Mouse (Mus musculus) hindbrain, postnatal 0 days (tissue): ENCODE measurements at regions not wholly inside any gene's neighbourhood (a gene's known extent, or its start where the extent isn't known, plus 50 kb on each side); places are given as distances from the start of the nearest gene placed in this dataset.

Experiments used
- ATAC-seq: fragments of 200-750 bp; cut with Nextera tagmentation; 2 replicates; pipeline ENCODE4 v1.8.0; 2017; ENCODE audit warnings: mild to moderate bottlenecking, moderate TSS enrichment, moderate library complexity
- DNase-seq: peaks from one replicate; pipeline ENCODE4 v3.0.0-alpha.2; 2015; ENCODE audit warnings: low spot score
- H3K27ac ChIP-seq: fragments of 300-500 bp; sonication (generic); 2 replicates; pipeline ENCODE4 v1.5.1; 2014; ENCODE audit warnings: mild to moderate bottlenecking
- H3K27me3 ChIP-seq: fragments of 300-500 bp; sonication (generic); 2 replicates; pipeline ENCODE4 v1.6.1; 2014; ENCODE audit warnings: low read length, mixed read lengths; ENCODE audit not compliant: insufficient read depth
- H3K36me3 ChIP-seq: fragments of 300-500 bp; sonication (generic); 2 replicates; pipeline ENCODE4 v1.6.1; 2014; ENCODE audit warnings: low read length, mixed read lengths; ENCODE audit not compliant: insufficient read depth
- H3K4me1 ChIP-seq: fragments of 300-500 bp; sonication (generic); 2 replicates; pipeline ENCODE4 v1.6.1; 2014; ENCODE audit warnings: antibody characterized with exemption, low read length, mixed read lengths; ENCODE audit not compliant: insufficient read depth
- H3K4me2 ChIP-seq: fragments of 300-500 bp; sonication (generic); 2 replicates; pipeline ENCODE4 v1.6.1; 2014; ENCODE audit warnings: low read depth, mild to moderate bottlenecking, low read length, moderate library complexity, mixed read lengths
- H3K4me3 ChIP-seq: fragments of 300-500 bp; sonication (generic); 2 replicates; pipeline ENCODE4 v1.5.1; 2014; ENCODE audit warnings: low read length
- H3K9ac ChIP-seq: fragments of 300-500 bp; sonication (generic); replicated peaks from 2 replicates; pipeline ENCODE4 v1.6.1; 2014; ENCODE audit warnings: mild to moderate bottlenecking, low read length, moderate library complexity, mixed read lengths
- H3K9me3 ChIP-seq: fragments of 300-500 bp; sonication (generic); 2 replicates; pipeline ENCODE4 v1.6.1; 2016; ENCODE audit warnings: low read length, mixed read lengths
- CTCF ChIP-seq: IDR thresholded peaks from 2 replicates; pipeline ENCODE4 v1.5.1; 2016; ENCODE audit warnings: antibody characterized with exemption, control low read depth, low read depth
- WGBS: fragments of 180-500 bp; shearing (Covaris S2); extraction: QIAGEN DNeasy Blood & Tissue Kit; methylation state at CpG from one replicate; pipeline ENCODE4 v1.1.7; 2014; 5-methylcytosine and 5-hydroxymethylcytosine counted together

- WGBS, result 39% methylated on average over 1 of the region's 1 CpGs
- no peaks in the 10 kb centered on the region for H3K4me1 ChIP-seq
- DNase-seq (no peak), ATAC-seq (no peak)
- H3K9me3 ChIP-seq, result no peaks in the 10 kb centered on the region
- no peak overlapping the region for H3K9ac ChIP-seq
- H3K27ac ChIP-seq, result no peak overlapping the region
- TF ChIP-seq CTCF, result no peak
- no peaks in the 10 kb centered on the region for H3K27me3 ChIP-seq
- H3K4me3 ChIP-seq, result no peak overlapping the region
- no peak overlapping the region for H3K4me2 ChIP-seq
- no peaks in the 10 kb centered on the region for H3K36me3 ChIP-seq
These were observed 75.3 kb upstream of the Kynu start for GRCm38 (mm10) chr2:43479871-43480270.
